Mouse (Mus musculus): ENCODE data around the gene Gns. TPM values are rescaled to one million over a fixed set of nuclear protein-coding genes. Genes with fewer than 3 reads are reported as not detected.

Gns gene
- total RNA-seq, 2 experiments from 2014 or later, result 77.8 to 80.3 TPM

- DNase-seq, result no peak
Observed at GRCm38 (mm10) chr10:121403104-121403503, 38.2 kb downstream of the Gns start.

- DNase-seq, result no peak
Observed at GRCm38 (mm10) chr10:121403946-121404345, 39.1 kb downstream of the Gns start.

- DNase-seq, result no peak
Observed at GRCm38 (mm10) chr10:121409717-121410116, 44.8 kb downstream of the Gns start.

GRCm38 (mm10) chr10:121411721-121412455 lies 47.0 kb downstream of the Gns start:
- no peak for DNase-seq

GRCm38 (mm10) chr10:121412824-121413223 lies 47.9 kb downstream of the Gns start:
- no peak for DNase-seq

GRCm38 (mm10) chr10:121414127-121414526 lies 49.2 kb downstream of the Gns start:
- no peak for DNase-seq

DNA sequence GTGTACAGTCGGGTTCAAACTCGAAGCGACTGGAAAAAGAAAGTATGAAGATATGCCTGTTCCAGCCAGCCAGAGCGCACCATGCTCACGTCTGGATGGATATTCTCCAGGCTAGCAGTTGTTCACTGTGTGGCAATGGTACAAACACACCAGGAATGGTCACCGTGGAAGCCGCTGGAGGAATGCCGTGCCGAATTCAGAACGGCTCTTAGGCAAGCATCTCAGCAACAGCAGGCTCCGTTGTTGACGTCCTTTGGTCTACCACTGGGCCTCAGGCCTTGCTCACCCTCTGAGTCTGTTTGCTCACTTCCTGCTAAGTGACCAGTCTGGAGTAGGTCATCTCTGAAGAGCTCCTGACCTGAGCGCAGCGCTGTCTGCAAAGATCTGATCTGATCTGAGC lies 53.9 kb downstream of the Gns start:
- no peak for DNase-seq

GRCm38 (mm10) chr10:121419640-121420470 lies 55.0 kb downstream of the Gns start:
- no peak for DNase-seq

DNA sequence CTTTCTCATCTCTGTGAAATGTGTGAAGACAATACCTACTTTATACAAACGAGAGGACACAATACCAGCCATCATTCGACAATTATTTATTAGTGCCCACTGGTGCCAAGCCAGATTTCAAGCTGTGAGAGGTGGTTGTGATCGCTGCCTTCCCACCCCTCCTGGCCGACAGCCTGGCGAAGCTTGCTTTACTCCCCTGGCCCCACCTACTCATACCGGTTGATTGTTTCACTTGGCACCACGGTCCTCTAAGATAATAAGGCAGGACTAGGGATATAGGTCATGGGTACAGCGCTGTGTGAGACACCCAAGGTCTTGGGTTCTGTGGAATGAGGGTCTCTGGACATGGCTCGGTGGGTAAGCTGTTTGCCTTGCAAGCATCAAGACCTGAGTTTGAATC lies 56.1 kb downstream of the Gns start:
- DNase-seq, result no peak

GRCm38 (mm10) chr10:121421657-121422290 lies 56.9 kb downstream of the Gns start:
- no peak for DNase-seq

GRCm38 (mm10) chr10:121422294-121422693 lies 57.4 kb downstream of the Gns start:
- no peak for DNase-seq

- no peak for DNase-seq
Observed at GRCm38 (mm10) chr10:121423541-121424349, 58.9 kb downstream of the Gns start.

DNA sequence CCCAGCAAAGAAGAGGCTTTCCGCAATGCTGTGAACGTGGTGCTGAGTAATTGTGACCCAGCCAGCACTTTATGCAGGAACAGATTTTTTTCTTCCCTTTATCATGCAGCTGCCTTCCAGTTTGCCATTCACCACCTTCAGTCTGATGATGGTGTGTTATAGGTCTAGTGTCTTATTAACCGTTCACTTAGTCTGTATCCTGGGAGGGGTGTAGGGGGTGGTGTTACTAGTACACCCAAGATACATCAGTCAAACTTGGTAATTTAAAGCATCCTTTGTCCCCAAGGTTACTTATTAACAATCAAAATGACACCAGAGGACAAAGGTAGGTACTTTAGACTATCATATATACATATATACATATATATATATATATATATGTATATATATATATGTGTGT lies 59.6 kb downstream of the Gns start:
- no peak for DNase-seq

GRCm38 (mm10) chr10:121425079-121425478 lies 60.2 kb downstream of the Gns start:
- DNase-seq, result no peak

DNA sequence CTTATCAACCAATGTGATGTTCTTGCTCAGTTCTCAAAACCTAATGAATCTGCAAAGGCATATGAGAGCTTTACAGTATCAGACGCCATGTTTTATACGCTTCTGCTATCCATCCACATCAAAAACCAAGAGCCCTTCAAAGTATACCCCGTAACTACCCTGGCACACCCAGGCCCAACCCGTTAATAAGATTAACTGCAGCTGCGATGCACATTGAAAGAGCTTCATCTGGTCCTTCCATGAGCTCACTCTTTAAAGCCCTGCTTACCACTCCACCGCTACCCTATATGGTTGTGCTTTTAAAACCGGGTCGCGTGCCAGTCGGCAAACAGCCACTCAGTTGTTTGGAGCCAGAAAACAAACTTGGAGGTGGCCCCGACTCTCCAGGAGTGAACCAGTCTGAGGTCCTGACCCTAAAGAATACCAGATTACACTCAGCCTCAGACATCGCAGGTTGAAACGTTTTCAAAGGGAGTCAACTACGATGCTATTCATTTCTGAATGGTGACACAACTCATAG lies 60.7 kb downstream of the Gns start:
- no peak for DNase-seq

GRCm38 (mm10) chr10:121426458-121427070 lies 61.7 kb downstream of the Gns start:
- DNase-seq, result no peak

DNA sequence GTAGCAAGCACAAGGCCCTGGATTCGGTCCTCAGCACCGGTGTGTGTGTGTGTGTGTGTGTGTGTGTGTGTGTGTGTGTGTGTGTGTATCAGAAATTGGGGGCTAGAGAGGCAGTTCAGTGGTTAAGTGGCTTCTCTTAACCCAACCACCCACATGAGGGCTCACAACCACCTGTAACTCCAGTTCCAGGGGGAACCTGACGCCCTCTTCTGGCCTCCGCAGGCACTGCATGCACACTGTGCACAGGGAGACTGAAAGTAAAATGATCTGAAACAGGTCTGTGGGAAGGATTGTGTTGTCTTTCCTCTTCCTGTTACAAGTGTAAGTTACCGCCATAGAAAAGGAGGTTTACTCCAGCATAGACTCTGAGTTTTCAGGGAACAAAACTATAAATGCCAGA lies 62.2 kb downstream of the Gns start:
- no peak for DNase-seq

GRCm38 (mm10) chr10:121428011-121428711 lies 63.3 kb downstream of the Gns start:
- DNase-seq, result no peak

- DNase-seq, result no peak
Observed at GRCm38 (mm10) chr10:121429089-121429488, 64.2 kb downstream of the Gns start.

- no peak for DNase-seq
Observed at GRCm38 (mm10) chr10:121429581-121429980, 64.7 kb downstream of the Gns start.

Measured in layer of hippocampus, postnatal 36 days (tissue).